Mouse (Mus musculus) lung, postnatal 36 days (tissue): Measurements from ENCODE around the gene Mrpl23.
A peak's percentile ranks its signal among the peaks of the same experiment; 100 is the strongest.

ENCODE experiments used
- DNase-seq: peaks from one replicate; pipeline ENCODE4 v3.0.0; 2022; ENCODE audit warnings: mixed read lengths

Gene Mrpl23

GRCm38 (mm10) chr7:142575971-142576370 lies 43.5 kb downstream of the Mrpl23 start:
- no peak for DNase-seq

GRCm38 (mm10) chr7:142576472-142577326 lies 44.2 kb downstream of the Mrpl23 start:
- no peak for DNase-seq

GRCm38 (mm10) chr7:142577806-142578423 lies 45.4 kb downstream of the Mrpl23 start:
- DNase-seq, result peak; percentile 6

- no peak for DNase-seq
Observed at GRCm38 (mm10) chr7:142579069-142579468, 46.6 kb downstream of the Mrpl23 start.

- peak; percentile 65 for DNase-seq
Observed at GRCm38 (mm10) chr7:142580121-142580879, 47.8 kb downstream of the Mrpl23 start.

GRCm38 (mm10) chr7:142581186-142581585 lies 48.7 kb downstream of the Mrpl23 start:
- DNase-seq, result no peak

GRCm38 (mm10) chr7:142581656-142582228 lies 49.3 kb downstream of the Mrpl23 start:
- DNase-seq, result peak; percentile 27

GRCm38 (mm10) chr7:142584882-142585281 lies 52.4 kb downstream of the Mrpl23 start:
- DNase-seq, result no peak

GRCm38 (mm10) chr7:142585890-142586289 lies 53.4 kb downstream of the Mrpl23 start:
- DNase-seq, result no peak

- DNase-seq, result no peak
Observed at GRCm38 (mm10) chr7:142588282-142588941, 55.9 kb downstream of the Mrpl23 start.
